Mouse (Mus musculus) CH12.LX (cell line): Measurements from ENCODE around the gene Upp2.

Experiments used
- BHLHE40 ChIP-seq: IDR thresholded peaks from 2 replicates; pipeline ENCODE4 v1.6.1; 2011; ENCODE audit warnings: mild to moderate bottlenecking, low read depth, low read length, improper control_type of control experiment
- CTCF ChIP-seq, 2 experiments: IDR thresholded peaks in 1 of 2; conservative IDR thresholded peaks in 1 of 2; 2 replicates each; pipeline ENCODE4 v1.5.1; 2011 to 2012; ENCODE audit warnings: low read depth in 2 of 2, low read length in 2 of 2, improper control_type of control experiment in 1 of 2, inconsistent platforms in 1 of 2, mild to moderate bottlenecking in 1 of 2, moderate library complexity in 1 of 2
- EP300 ChIP-seq: IDR thresholded peaks from 2 replicates; pipeline ENCODE4 v1.6.1; 2011; ENCODE audit warnings: low read length, improper control_type of control experiment
- MAFK ChIP-seq: IDR thresholded peaks from 2 replicates; pipeline ENCODE4 v1.6.1; 2011; ENCODE audit warnings: low read length, improper control_type of control experiment; ENCODE audit not compliant: insufficient replicate concordance
- MXI1 ChIP-seq: IDR thresholded peaks from 2 replicates; pipeline ENCODE4 v1.6.1; 2011; ENCODE audit warnings: mild to moderate bottlenecking, low read depth, low read length, improper control_type of control experiment
- NRF1 ChIP-seq: IDR thresholded peaks from 2 replicates; pipeline ENCODE4 v1.6.1; 2014; ENCODE audit warnings: low read depth, mild to moderate bottlenecking, inconsistent platforms, low read length, improper control_type of control experiment, moderate library complexity
- POLR2A ChIP-seq: IDR thresholded peaks from 2 replicates; pipeline ENCODE4 v1.6.1; 2011; ENCODE audit warnings: low read depth, mild to moderate bottlenecking, improper control_type of control experiment, low read length
- POLR2AphosphoS2 ChIP-seq: IDR thresholded peaks from 2 replicates; pipeline ENCODE4 v1.6.1; 2011; ENCODE audit warnings: low read depth, low read length, improper control_type of control experiment
- ZMIZ1 ChIP-seq: IDR thresholded peaks from 2 replicates; pipeline ENCODE4 v1.6.1; 2012; ENCODE audit warnings: low read depth, mild to moderate bottlenecking, inconsistent platforms, low read length, improper control_type of control experiment

GRCm38 (mm10) chr2:58615766-58616165 lies 48.7 kb downstream of the Upp2 start:
- TF ChIP-seq CTCF (conservative IDR thresholded peaks at IDR 0.05 in 1 of 2, IDR thresholded peaks at IDR 0.05 in 1 of 2; ENCODE audit: low read depth in 2 of 2, low read length in 2 of 2) (no peak), POLR2A (no peak), EP300 (no peak), BHLHE40 (no peak), MAFK (no peak), NRF1 (no peak), POLR2AphosphoS2 (no peak), ZMIZ1 (no peak), MXI1 (no peak)
